Mouse (Mus musculus): ENCODE measurements around the gene Spats2. TPM values are rescaled to one million over a fixed set of nuclear protein-coding genes. Genes with fewer than 3 reads are reported as not detected.

Gene Spats2
- polyA plus RNA-seq, 1 experiment from 2014 or later: 33.7 TPM

GRCm38 (mm10) chr15:99096061-99096793, 29.5 kb upstream of the Spats2 start:
- H3K4me3 ChIP-seq (replicated peaks; ENCODE audit: low read length): peak overlapping the region; percentile 37
- H3K9ac ChIP-seq: peak overlapping the region; percentile 49; the same call in 1 of the 2 replicates
- no peak overlapping the region for H3K27ac ChIP-seq
- H3K9me3 ChIP-seq (ENCODE audit: control insufficient read depth, low read length): no peaks in the 10 kb centered on the region
- H3K4me1 ChIP-seq (replicated peaks; ENCODE audit: control insufficient read depth, insufficient read depth, low read length): peaks cover 51% of the 10 kb centered on the region
- H3K36me3 ChIP-seq (replicated peaks; ENCODE audit: control insufficient read depth, insufficient read depth): no peaks in the 10 kb centered on the region
- no peak for DNase-seq (ENCODE audit: low spot score)
- H3K4me2 ChIP-seq (replicated peaks): peak overlapping the region; percentile 76
- WGBS: 3% methylated on average over 24 of the region's 24 CpGs
- no peak for ATAC-seq (ENCODE audit: low FRiP score)
- H3K27me3 ChIP-seq (ENCODE audit: control insufficient read depth, insufficient read depth, low read length): peaks cover 78% of the 10 kb centered on the region

DNA sequence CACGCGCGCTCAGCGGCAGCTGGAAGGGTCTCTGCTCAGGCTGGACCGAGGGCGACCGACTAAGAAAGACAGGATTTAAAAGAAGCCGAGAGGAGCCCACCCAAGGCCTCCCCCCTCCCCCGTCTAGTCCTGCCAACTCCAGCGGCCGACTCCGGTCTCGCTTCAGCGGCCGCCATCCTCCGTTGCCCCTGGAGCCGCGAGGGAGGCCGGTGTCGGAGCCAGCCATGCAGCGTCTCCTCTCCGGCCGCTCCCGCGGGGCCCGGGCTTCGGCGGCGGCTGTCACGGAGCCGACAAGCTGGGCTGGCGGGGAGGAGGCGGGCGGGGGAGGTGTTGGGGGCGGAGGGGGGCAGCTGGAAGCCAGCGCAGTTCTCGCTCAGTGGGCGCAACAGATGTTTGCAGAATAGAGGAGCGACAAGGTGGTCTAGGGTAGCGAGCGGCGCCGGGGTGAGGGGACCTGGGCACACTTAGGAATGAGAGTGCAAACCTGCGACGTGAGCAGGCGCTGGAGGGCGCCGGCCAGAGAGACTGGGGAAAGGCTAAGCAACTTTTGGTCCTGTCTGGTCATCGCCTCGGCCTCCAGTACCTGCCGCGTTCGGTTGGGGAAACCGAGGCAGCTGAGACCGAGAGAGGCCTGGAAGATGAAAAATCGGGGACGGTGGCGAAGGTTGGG, 28.8 kb upstream of the Spats2 start:
- peaks cover 80% of the 10 kb centered on the region for H3K27me3 ChIP-seq (ENCODE audit: control insufficient read depth, insufficient read depth, low read length)
- WGBS: under 1% methylated on average over 45 of the region's 58 CpGs
- peak overlapping the region; percentile 49; the same call in 1 of the 2 replicates for H3K9ac ChIP-seq
- H3K9me3 ChIP-seq (ENCODE audit: control insufficient read depth, low read length): no peaks in the 10 kb centered on the region
- H3K4me2 ChIP-seq (replicated peaks): peak overlapping the region; percentile 76
- DNase-seq (ENCODE audit: low spot score) (no peak), ATAC-seq (ENCODE audit: low FRiP score) (no peak)
- peaks cover 51% of the 10 kb centered on the region for H3K4me1 ChIP-seq (replicated peaks; ENCODE audit: control insufficient read depth, insufficient read depth, low read length)
- no peaks in the 10 kb centered on the region for H3K36me3 ChIP-seq (replicated peaks; ENCODE audit: control insufficient read depth, insufficient read depth)
- no peak overlapping the region for H3K27ac ChIP-seq
- H3K4me3 ChIP-seq (replicated peaks; ENCODE audit: low read length): peak overlapping the region; percentile 37

DNA sequence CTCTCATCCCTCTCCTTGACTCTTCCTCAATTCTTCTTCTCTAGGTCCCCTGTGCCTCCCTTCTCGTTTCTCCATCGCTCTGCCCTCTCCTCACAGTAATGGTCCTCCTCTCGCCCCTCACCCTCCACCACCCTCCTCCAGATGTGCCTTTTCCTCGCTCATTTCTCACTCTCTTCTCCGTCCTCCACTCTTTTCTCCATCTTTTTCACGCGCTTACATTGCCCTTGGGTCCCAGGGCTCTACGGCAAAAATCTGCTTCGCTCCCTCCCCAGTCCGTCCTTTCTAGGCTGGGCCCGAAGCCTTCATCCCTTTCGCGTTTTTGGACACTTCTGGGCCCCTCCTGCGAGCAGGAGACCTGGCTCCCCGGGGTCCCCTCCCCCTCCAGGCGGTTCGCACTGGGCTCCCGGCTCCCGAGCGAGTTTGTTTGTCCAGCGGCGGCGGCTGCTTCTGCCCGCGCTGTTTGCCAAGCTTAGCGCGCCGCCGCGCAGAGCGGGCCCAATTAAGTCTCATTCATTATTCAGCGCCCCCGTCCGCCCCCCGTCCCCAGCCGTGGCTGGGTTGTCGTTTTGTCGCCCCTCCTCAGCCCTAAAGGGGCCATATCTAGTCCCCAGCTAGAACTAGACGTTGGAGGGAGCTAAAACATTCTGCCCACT, 27.8 kb upstream of the Spats2 start:
- no peak for ATAC-seq (ENCODE audit: low FRiP score)
- Histone ChIP-seq H3K9ac (0 out of 2 replicates have a peak overlapping the region, but pooled peaks have one; percentile 49), H3K4me1 (replicated peaks; ENCODE audit: control insufficient read depth, insufficient read depth, low read length) (peaks cover 50% of the 10 kb centered on the region), H3K4me3 (replicated peaks; ENCODE audit: low read length) (peak overlapping the region; percentile 37), H3K4me2 (replicated peaks) (peak overlapping the region; percentile 76), H3K36me3 (replicated peaks; ENCODE audit: control insufficient read depth, insufficient read depth) (no peaks in the 10 kb centered on the region), H3K27me3 (ENCODE audit: control insufficient read depth, insufficient read depth, low read length) (peaks cover 74% of the 10 kb centered on the region), H3K9me3 (ENCODE audit: control insufficient read depth, low read length) (no peaks in the 10 kb centered on the region), H3K27ac (no peak overlapping the region)
- WGBS: under 1% methylated on average over 39 of the region's 39 CpGs
- no peak for DNase-seq (ENCODE audit: low spot score)

DNA sequence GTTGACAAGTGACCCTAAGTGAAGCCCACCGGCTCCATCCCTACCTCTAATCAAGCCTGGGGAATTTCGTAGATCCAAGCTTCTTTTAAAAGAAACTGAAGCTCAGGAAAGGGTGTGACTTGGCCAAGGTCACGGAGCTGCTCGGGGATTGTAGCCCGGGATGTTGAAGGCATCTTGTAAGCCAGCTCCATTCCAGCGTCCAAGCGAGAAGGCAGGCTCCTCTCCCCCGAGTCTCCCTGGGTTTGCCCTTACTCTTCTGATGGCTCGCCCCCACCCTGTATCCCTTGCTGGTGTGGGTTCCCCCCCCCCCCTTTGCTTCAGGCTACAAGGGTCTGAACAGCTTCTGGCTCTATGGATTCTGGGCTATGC, 27.2 kb upstream of the Spats2 start:
- Histone ChIP-seq H3K4me2 (replicated peaks) (peak overlapping the region; percentile 76), H3K9me3 (ENCODE audit: control insufficient read depth, low read length) (no peaks in the 10 kb centered on the region), H3K4me1 (replicated peaks; ENCODE audit: control insufficient read depth, insufficient read depth, low read length) (peaks cover 45% of the 10 kb centered on the region), H3K4me3 (replicated peaks; ENCODE audit: low read length) (peak overlapping the region; percentile 37), H3K27me3 (ENCODE audit: control insufficient read depth, insufficient read depth, low read length) (peaks cover 73% of the 10 kb centered on the region), H3K9ac (no peak overlapping the region), H3K27ac (no peak overlapping the region), H3K36me3 (replicated peaks; ENCODE audit: control insufficient read depth, insufficient read depth) (no peaks in the 10 kb centered on the region)
- WGBS: under 1% methylated on average over 9 of the region's 9 CpGs
- ATAC-seq (ENCODE audit: low FRiP score): no peak
- DNase-seq (ENCODE audit: low spot score): no peak

GRCm38 (mm10) chr15:99099139-99099556, 26.6 kb upstream of the Spats2 start:
- no peaks in the 10 kb centered on the region for H3K9me3 ChIP-seq (ENCODE audit: control insufficient read depth, low read length)
- H3K4me1 ChIP-seq (replicated peaks; ENCODE audit: control insufficient read depth, insufficient read depth, low read length): peaks cover 39% of the 10 kb centered on the region
- no peaks in the 10 kb centered on the region for H3K36me3 ChIP-seq (replicated peaks; ENCODE audit: control insufficient read depth, insufficient read depth)
- 1% methylated on average over 15 of the region's 15 CpGs for WGBS
- no peak overlapping the region for H3K4me3 ChIP-seq (replicated peaks; ENCODE audit: low read length)
- H3K27me3 ChIP-seq (ENCODE audit: control insufficient read depth, insufficient read depth, low read length): peaks cover 68% of the 10 kb centered on the region
- peak overlapping the region; percentile 6; the same call in 1 of the 2 replicates for H3K4me2 ChIP-seq (replicated peaks)
- ATAC-seq (ENCODE audit: low FRiP score) (peak; percentile 38; the same call in 1 of the 2 replicates), DNase-seq (ENCODE audit: low spot score) (peak; percentile 73)
- H3K27ac ChIP-seq: no peak overlapping the region
- no peak overlapping the region for H3K9ac ChIP-seq

DNA sequence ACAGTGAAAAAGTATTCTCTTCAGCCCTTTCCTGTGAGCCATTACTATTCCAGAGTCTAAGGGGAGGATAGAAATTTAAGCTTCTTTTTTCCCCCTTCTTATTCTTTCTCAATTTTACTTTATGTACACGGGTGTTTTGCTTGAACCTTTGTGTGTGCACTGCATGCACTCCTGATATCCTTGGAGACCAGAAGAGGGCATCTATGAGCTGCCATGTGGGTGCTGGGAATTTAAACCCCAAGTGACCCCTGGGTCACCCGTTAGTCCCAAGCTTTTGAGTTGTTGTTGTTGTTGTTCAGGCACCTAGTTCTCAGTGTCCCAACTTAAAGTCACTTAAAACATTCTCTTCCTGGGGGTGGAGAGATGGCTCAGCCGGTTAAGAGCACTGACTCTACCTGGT, 25.7 kb upstream of the Spats2 start:
- Histone ChIP-seq H3K36me3 (replicated peaks; ENCODE audit: control insufficient read depth, insufficient read depth) (no peaks in the 10 kb centered on the region), H3K4me1 (replicated peaks; ENCODE audit: control insufficient read depth, insufficient read depth, low read length) (peaks cover 33% of the 10 kb centered on the region), H3K9ac (no peak overlapping the region), H3K4me2 (replicated peaks) (no peak overlapping the region), H3K4me3 (replicated peaks; ENCODE audit: low read length) (no peak overlapping the region), H3K27me3 (ENCODE audit: control insufficient read depth, insufficient read depth, low read length) (peaks cover 63% of the 10 kb centered on the region), H3K27ac (no peak overlapping the region), H3K9me3 (ENCODE audit: control insufficient read depth, low read length) (no peaks in the 10 kb centered on the region)
- no peak for ATAC-seq (ENCODE audit: low FRiP score)
- WGBS: 45% methylated on average over 3 of the region's 3 CpGs
- DNase-seq (ENCODE audit: low spot score): no peak

DNA sequence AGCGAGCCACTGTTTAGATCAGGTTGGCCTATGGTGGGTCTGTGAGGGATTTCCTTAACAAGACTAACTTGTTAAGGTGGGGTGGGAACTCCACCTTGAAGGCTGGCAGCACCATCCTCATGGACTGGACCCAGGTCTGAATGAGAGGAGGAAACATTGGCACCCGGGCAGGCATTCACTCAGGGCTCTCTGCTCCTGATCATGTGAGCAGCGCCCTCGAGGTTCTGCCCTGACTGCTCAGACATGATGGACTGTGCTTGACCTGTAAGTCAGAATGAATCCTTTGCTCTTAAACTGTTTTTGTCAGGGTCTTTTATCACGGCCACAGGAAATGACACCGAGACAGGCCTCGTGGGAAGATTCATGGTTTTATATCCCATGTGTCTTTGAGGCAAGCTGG, 20.5 kb upstream of the Spats2 start:
- DNase-seq (ENCODE audit: low spot score) (no peak), ATAC-seq (ENCODE audit: low FRiP score) (no peak)
- H3K4me2 ChIP-seq (replicated peaks): no peak overlapping the region
- H3K4me1 ChIP-seq (replicated peaks; ENCODE audit: control insufficient read depth, insufficient read depth, low read length): no peaks in the 10 kb centered on the region
- H3K27me3 ChIP-seq (ENCODE audit: control insufficient read depth, insufficient read depth, low read length): peaks cover 11% of the 10 kb centered on the region; the same call in 1 of the 2 replicates
- WGBS: 70% methylated on average over 7 of the region's 7 CpGs
- no peaks in the 10 kb centered on the region for H3K36me3 ChIP-seq (replicated peaks; ENCODE audit: control insufficient read depth, insufficient read depth)
- no peak overlapping the region for H3K4me3 ChIP-seq (replicated peaks; ENCODE audit: low read length)
- no peaks in the 10 kb centered on the region for H3K9me3 ChIP-seq (ENCODE audit: control insufficient read depth, low read length)
- no peak overlapping the region for H3K27ac ChIP-seq
- H3K9ac ChIP-seq: no peak overlapping the region

DNA sequence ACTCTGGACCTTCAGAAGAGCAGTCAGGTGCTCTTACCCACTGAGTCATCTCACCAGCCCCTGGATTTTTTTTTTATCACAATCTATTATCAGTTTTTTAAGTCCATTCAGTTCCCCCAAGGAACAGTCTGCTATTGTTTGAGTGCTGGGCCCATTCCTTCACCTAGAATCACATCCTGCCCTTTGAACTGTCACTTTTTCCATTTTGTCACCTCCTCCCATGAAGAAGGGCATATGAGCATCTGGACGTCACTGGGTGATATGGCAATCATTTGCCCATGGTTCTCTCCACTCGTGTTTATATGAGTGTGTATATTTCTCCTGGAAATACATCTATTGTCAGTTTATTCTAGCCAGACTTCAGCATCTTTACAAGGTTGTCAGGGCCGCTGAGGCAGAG, 17.9 kb upstream of the Spats2 start:
- H3K36me3 ChIP-seq (replicated peaks; ENCODE audit: control insufficient read depth, insufficient read depth): no peaks in the 10 kb centered on the region
- no peaks in the 10 kb centered on the region for H3K4me1 ChIP-seq (replicated peaks; ENCODE audit: control insufficient read depth, insufficient read depth, low read length)
- no peak overlapping the region for H3K9ac ChIP-seq
- H3K27me3 ChIP-seq (ENCODE audit: control insufficient read depth, insufficient read depth, low read length): no peaks in the 10 kb centered on the region
- ATAC-seq (ENCODE audit: low FRiP score) (no peak), DNase-seq (ENCODE audit: low spot score) (no peak)
- H3K4me3 ChIP-seq (replicated peaks; ENCODE audit: low read length): no peak overlapping the region
- no peaks in the 10 kb centered on the region for H3K9me3 ChIP-seq (ENCODE audit: control insufficient read depth, low read length)
- H3K27ac ChIP-seq: no peak overlapping the region
- no peak overlapping the region for H3K4me2 ChIP-seq (replicated peaks)
- WGBS: 82% methylated on average over 3 of the region's 3 CpGs

- no peak for DNase-seq (ENCODE audit: low spot score)
- no peaks in the 10 kb centered on the region for H3K4me1 ChIP-seq (replicated peaks; ENCODE audit: control insufficient read depth, insufficient read depth, low read length)
- H3K36me3 ChIP-seq (replicated peaks; ENCODE audit: control insufficient read depth, insufficient read depth): no peaks in the 10 kb centered on the region
- no peak overlapping the region for H3K4me2 ChIP-seq (replicated peaks)
- no peak overlapping the region for H3K4me3 ChIP-seq (replicated peaks; ENCODE audit: low read length)
- ATAC-seq (ENCODE audit: low FRiP score): no peak
- H3K27ac ChIP-seq: no peak overlapping the region
- 85% methylated on average over 3 of the region's 3 CpGs for WGBS
- H3K9me3 ChIP-seq (ENCODE audit: control insufficient read depth, low read length): no peaks in the 10 kb centered on the region
- no peak overlapping the region for H3K9ac ChIP-seq
- no peaks in the 10 kb centered on the region for H3K27me3 ChIP-seq (ENCODE audit: control insufficient read depth, insufficient read depth, low read length)
These were observed 14.6 kb upstream of the Spats2 start for GRCm38 (mm10) chr15:99111139-99111538.

Data from hindbrain, embryonic 14.5 days (tissue).